Mouse (Mus musculus): ENCODE data around the gene Calr. TPM values are rescaled to one million over a fixed set of nuclear protein-coding genes. Genes with fewer than 3 reads are reported as not detected.
"Not testable (repeated sequence)": the region's sequence is repeated elsewhere in the genome, so short reads cannot be mapped to it uniquely, and the experiment has no call there.

Calr gene
- polyA plus RNA-seq, 1 experiment, result not detected

- TF ChIP-seq POLR2A (IDR thresholded peaks at IDR 0.05; ENCODE audit: insufficient read depth, low read depth, low read length), result no peak
- TF ChIP-seq CTCF (IDR thresholded peaks at IDR 0.05; ENCODE audit: insufficient read depth, low read depth, low read length), result no peak
- Histone ChIP-seq H3K4me1 (ENCODE audit: control insufficient read depth, insufficient read depth, low read length) (no peaks in the 10 kb centered on the region), H3K4me3 (ENCODE audit: insufficient read depth, low read depth, low read length) (no peak overlapping the region), H3K27ac (ENCODE audit: insufficient read depth, low read depth, low read length) (no peak overlapping the region)
- WGBS, result 83% methylated on average over 15 of the region's 15 CpGs
Observed at GRCm38 (mm10) chr8:84837912-84838470, 8.7 kb downstream of the Calr start.

DNA sequence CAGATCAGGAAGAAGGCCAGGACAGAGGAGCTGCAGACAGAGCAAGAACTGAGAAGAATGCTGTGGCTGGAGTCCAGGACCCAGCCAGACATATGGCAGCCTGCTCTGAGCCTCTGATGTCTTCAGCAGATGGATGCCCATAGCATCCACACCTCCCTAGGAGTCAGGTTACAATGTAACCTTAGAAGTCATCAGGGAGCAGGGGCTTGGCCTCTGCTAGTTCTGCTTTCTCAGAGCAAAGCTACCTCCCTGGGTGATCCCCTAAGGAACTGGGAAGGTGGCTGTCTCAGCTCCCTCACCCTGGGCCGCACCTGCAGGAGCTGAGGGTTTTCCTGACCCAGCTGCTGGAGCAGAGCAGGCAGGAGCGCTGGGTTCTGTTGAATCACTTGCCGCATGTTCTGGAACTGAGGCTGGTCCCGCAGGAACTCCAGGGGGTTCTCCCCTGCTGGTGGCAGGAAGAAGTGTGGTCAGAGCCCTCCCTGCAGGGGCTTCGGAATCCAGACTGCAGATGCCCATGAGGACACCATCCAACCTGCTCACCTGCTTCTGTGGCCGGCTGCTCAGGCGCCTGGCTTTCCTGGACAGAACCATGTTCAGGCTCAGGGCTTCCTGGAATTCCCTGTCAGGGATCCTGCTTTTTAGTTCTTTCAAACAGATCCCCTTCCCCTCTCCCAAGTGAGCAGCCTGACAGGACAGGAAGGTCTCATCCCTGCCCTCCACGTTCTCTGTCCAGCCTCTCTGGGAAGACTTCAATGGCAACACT is 9.4 kb downstream of the Calr start:
- H3K4me3 ChIP-seq (ENCODE audit: insufficient read depth, low read depth, low read length), result no peak overlapping the region
- H3K4me1 ChIP-seq (ENCODE audit: control insufficient read depth, insufficient read depth, low read length), result no peaks in the 10 kb centered on the region
- no peak overlapping the region for H3K27ac ChIP-seq (ENCODE audit: insufficient read depth, low read depth, low read length)
- WGBS, result 70% methylated on average over 8 of the region's 8 CpGs
- TF ChIP-seq CTCF (IDR thresholded peaks at IDR 0.05; ENCODE audit: insufficient read depth, low read depth, low read length) (no peak), POLR2A (IDR thresholded peaks at IDR 0.05; ENCODE audit: insufficient read depth, low read depth, low read length) (no peak)

DNA sequence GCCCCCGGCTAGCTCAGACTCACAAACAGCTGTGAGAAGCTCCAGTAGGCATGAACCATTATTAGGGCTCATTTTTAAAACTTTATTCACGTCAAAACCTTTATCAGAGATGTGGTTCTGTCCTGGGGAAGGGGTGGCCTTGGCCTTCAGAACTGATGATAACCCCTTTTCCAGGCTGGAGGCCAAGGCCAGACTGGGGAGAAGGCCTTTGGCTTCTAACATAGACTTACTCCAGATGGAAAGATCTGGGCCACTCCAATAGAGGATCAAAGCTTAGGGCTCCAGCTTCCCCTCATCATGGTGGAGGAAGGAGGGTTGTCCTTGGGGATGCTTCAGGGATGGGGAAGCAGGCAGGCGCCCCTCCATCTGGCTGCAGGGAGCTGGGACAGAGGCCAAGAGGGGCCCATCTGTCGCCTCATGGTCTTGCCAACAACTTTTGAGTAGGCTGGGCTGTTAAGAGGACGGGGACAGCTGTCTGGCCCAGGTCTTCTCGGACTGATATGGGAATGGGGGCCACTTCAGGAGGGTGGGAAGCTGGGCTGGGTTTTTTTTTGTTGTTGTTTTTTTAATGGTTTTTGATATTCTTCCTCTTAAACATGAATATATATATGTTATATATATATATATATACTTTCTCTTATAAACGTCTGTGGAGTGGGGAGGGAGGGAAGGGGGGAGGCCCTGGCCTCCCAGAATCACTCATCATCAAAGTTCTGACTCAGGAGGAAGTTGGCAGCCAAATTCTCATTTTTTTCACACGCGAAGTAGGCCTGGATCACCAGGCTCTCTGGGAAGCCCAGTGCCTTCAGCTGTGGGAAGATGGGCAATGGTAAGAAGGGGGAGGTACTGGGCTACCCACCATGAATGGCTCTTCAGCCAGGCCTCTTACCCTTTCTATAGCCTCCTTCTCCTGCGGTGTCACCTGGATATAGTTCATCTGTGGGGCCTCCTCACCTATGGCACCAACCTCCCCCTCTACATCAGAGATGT is 11.6 kb downstream of the Calr start:
- TF ChIP-seq POLR2A (IDR thresholded peaks at IDR 0.05; ENCODE audit: insufficient read depth, low read depth, low read length) (no peak), CTCF (IDR thresholded peaks at IDR 0.05; ENCODE audit: insufficient read depth, low read depth, low read length) (no peak)
- Histone ChIP-seq H3K4me3 (ENCODE audit: insufficient read depth, low read depth, low read length) (no peak overlapping the region), H3K4me1 (ENCODE audit: control insufficient read depth, insufficient read depth, low read length) (peaks cover 2% of the 10 kb centered on the region; the same call in 1 of the 2 replicates), H3K27ac (ENCODE audit: insufficient read depth, low read depth, low read length) (no peak overlapping the region)
- 34% methylated on average over 10 of the region's 10 CpGs for WGBS

- Histone ChIP-seq H3K27ac (ENCODE audit: insufficient read depth, low read depth, low read length) (no peak overlapping the region), H3K4me1 (ENCODE audit: control insufficient read depth, insufficient read depth, low read length) (peaks cover 2% of the 10 kb centered on the region; the same call in 1 of the 2 replicates), H3K4me3 (ENCODE audit: insufficient read depth, low read depth, low read length) (no peak overlapping the region)
- TF ChIP-seq POLR2A (IDR thresholded peaks at IDR 0.05; ENCODE audit: insufficient read depth, low read depth, low read length) (no peak), CTCF (IDR thresholded peaks at IDR 0.05; ENCODE audit: insufficient read depth, low read depth, low read length) (no peak)
- WGBS, result 70% methylated on average over 19 of the region's 19 CpGs
Observed at GRCm38 (mm10) chr8:84834002-84834865, 12.5 kb downstream of the Calr start.

DNA sequence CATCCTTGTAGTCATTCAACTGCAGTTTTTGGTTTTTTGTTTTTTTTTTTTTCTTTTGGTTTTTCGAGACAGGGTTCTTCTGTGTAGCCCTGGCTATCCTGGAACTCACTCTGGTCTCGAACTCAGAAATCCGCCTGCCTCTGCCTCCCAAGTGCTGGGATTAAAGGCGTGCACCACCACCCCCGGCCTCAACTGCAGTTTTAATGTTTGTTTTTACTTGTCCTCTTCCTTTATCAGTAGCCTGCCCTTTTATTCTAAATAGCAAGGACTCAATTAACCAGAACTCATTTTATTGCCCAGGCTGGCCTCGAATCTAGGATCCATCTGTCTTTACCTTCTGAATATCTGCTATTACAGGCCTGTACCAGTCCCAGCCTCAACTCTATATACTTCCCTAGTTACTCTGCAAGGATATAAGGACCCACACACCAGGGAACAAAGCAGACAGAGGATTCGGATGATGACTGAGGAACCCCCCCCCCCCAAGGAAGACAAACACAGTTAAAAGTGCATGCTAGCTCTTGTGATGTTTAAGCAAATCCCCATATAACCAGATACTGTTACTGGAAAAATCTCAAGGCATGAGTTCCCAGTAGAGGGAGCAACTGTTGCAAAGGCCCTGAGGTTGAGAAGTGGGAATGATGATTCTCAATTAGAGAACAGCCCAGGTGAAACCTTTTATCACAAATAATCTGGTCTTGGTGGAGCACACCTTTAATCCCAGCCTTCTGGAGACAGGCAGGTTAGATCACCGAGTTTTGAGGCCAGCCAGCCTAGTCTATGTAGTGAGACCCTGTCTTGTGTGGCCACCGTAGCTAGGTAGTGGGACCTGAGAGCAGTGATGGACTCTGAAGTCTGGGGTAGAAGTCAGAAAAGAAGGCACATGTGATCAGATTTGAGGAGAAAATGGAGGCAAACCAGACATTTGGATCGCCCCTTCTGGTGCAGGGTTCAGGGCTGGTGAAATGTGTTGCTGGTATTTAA is 13.7 kb downstream of the Calr start:
- WGBS, result 57% methylated on average over 10 of the region's 10 CpGs

GRCm38 (mm10) chr8:84832034-84832717 is 14.6 kb downstream of the Calr start:
- Histone ChIP-seq H3K27ac (ENCODE audit: insufficient read depth, low read depth, low read length) (peak overlapping the region; percentile 80), H3K4me1 (ENCODE audit: control insufficient read depth, insufficient read depth, low read length) (peaks cover 2% of the 10 kb centered on the region; the same call in 1 of the 2 replicates), H3K4me3 (ENCODE audit: insufficient read depth, low read depth, low read length) (peak overlapping the region; percentile 79)
- TF ChIP-seq POLR2A (IDR thresholded peaks at IDR 0.05; ENCODE audit: insufficient read depth, low read depth, low read length) (peak; percentile 92), CTCF (IDR thresholded peaks at IDR 0.05; ENCODE audit: insufficient read depth, low read depth, low read length) (no peak)
- 1% methylated on average over 59 of the region's 59 CpGs for WGBS

More for the DNA sequence above, 13.7 kb downstream of the Calr start:
- Histone ChIP-seq H3K4me1 (ENCODE audit: control insufficient read depth, insufficient read depth, low read length) (peaks cover 2% of the 10 kb centered on the region; the same call in 1 of the 2 replicates), H3K4me3 (ENCODE audit: insufficient read depth, low read depth, low read length) (peak overlapping the region; percentile 79), H3K27ac (ENCODE audit: insufficient read depth, low read depth, low read length) (no peak overlapping the region)
- TF ChIP-seq CTCF (IDR thresholded peaks at IDR 0.05; ENCODE audit: insufficient read depth, low read depth, low read length) (no peak), POLR2A (IDR thresholded peaks at IDR 0.05; ENCODE audit: insufficient read depth, low read depth, low read length) (no peak)

DNA sequence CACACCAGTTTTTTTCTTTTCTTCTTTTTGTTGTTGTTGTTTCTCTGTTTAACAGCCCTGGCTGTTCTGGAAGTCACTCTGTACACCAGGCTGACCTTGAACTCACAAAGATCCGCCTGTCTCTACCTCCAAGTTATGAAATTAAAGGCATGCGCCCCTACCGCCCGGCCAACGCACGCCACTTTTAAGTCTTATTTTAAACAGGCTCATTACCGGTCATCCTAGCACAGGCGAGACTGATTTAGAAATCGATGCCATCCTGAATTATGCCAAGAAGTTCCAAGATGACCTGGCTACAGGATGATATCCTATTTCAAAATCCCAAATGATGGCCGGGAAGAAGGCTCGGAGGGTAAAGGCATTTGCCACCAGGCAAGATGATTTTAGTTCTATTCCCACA is 15.2 kb downstream of the Calr start, which contains the start of gene Gadd45gip1:
TSS of gene Gadd45gip1 (plus strand) at position 33 of the 400 bp plus-strand sequence.
- Histone ChIP-seq H3K4me1 (ENCODE audit: control insufficient read depth, insufficient read depth, low read length) (peaks cover 2% of the 10 kb centered on the region; the same call in 1 of the 2 replicates), H3K4me3 (ENCODE audit: insufficient read depth, low read depth, low read length) (peak within 1 kb of the TSS; percentile 79), H3K27ac (ENCODE audit: insufficient read depth, low read depth, low read length) (peak within 1 kb of the TSS; percentile 80)
- TF ChIP-seq CTCF (IDR thresholded peaks at IDR 0.05; ENCODE audit: insufficient read depth, low read depth, low read length), result no peak
- WGBS, result 74% methylated on average over 11 of the region's 11 CpGs

- H3K4me1 ChIP-seq (ENCODE audit: control insufficient read depth, insufficient read depth, low read length), result peaks cover 13% of the 10 kb centered on the region
- not testable (repeated sequence) for H3K4me3 ChIP-seq (ENCODE audit: insufficient read depth, low read depth, low read length); H3K27ac ChIP-seq (ENCODE audit: insufficient read depth, low read depth, low read length)
- WGBS, result 91% methylated on average over 2 of the region's 2 CpGs
Observed at GRCm38 (mm10) chr8:84826518-84826917, 20.2 kb downstream of the Calr start.

All from olfactory bulb, adult 2 months (tissue).